Mouse (Mus musculus) kidney, postnatal 14 days (tissue): Measurements from ENCODE around the gene Spdl1.
A peak's percentile ranks its signal among the peaks of the same experiment; 100 is the strongest.
"Not testable (repeated sequence)": the region's sequence is repeated elsewhere in the genome, so short reads cannot be mapped to it uniquely, and the experiment has no call there.

Source experiments
- DNase-seq: peaks from one replicate; pipeline ENCODE4 v3.0.0; 2022; ENCODE audit warnings: mixed read lengths

Spdl1 gene

DNA sequence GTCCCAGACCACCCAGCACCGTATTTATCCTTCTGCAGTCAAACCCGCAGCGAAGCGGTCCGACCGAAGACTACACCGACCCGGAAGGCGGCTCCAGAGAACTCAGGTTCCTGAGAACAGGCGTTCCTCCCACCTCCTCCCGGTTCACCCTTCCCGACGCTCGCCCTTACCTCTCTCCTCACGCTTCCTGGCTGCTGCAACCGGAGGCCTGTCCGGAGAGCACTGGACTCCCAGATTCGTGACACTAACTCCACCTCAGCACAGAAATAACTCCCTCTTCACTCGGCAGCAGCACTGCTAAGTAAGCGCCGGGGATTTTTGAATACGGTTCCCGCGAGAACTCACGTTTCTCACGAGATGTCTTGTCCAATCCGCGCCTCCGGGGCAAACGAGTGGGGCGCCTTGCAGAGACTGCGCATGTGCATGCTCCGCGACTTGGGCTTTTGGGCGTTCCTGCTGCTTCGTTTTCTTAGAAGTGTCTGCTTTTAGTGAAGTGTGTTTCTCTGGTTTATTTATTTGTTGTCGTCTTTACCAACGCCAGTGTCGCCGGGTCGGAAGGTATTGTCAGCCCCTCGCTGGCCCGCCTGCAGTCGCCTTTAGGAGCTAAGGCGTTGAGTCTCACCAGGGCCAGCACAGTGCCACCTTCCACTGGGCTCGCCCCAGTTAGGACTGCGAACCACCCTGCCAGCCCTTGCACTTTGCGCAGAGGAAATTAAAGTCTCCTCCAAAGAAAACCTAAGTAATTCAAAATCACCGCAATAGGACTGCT, at the start of gene Spdl1:
TSS of gene Spdl1 (minus strand) at position 324 of the 769 bp plus-strand sequence.
- peak; percentile 97 for DNase-seq

- DNase-seq: peak; percentile 37
These were observed 48.1 kb upstream of the Spdl1 start for GRCm38 (mm10) chr11:34881528-34881927.

GRCm38 (mm10) chr11:34879678-34880077, 46.2 kb upstream of the Spdl1 start:
- DNase-seq: no peak

DNA sequence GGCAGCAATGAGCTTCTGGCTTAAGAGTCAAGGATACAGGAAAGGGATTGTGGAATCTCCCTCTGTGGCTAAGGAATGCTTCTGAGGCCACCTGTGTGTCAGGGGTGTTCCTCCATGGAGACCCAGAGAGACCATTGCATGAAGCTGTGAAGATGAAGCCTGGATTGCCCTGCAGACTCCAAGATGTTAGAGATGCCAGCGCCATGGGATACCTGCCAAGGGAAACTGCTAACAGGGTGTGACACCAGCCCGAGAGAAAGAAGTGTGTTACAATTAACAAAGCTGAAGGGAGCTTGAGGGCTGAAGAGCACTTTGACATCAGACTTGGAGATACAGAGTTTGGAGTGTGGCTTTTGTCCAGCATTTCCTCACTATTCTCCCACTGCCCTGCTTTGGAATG, 40.4 kb upstream of the Spdl1 start:
- DNase-seq: no peak

- DNase-seq: no peak
These were observed 39.0 kb upstream of the Spdl1 start for GRCm38 (mm10) chr11:34872432-34872831.

GRCm38 (mm10) chr11:34871991-34872390, 38.5 kb upstream of the Spdl1 start:
- DNase-seq: no peak

DNA sequence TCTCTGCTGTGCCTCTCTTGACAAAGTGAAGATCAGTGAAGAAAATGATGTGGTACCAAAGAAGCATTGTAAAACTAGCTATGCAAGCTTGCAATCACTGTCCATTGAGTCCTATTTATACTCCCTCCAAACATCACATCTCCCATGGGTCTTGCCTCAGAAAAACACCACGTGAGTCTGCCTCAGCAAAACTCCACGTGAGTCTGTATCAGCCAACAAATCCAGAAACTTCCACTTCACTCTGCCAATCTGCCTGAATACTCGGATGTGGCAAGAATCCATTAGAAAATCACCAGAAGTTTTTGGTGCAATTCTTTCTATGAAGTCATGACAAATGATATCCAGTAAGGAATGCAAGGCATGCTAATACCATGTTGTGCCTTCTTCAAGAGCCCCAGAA, 38.0 kb upstream of the Spdl1 start:
- DNase-seq: no peak

- DNase-seq: no peak
These were observed 35.2 kb upstream of the Spdl1 start for GRCm38 (mm10) chr11:34868626-34869025.

DNA sequence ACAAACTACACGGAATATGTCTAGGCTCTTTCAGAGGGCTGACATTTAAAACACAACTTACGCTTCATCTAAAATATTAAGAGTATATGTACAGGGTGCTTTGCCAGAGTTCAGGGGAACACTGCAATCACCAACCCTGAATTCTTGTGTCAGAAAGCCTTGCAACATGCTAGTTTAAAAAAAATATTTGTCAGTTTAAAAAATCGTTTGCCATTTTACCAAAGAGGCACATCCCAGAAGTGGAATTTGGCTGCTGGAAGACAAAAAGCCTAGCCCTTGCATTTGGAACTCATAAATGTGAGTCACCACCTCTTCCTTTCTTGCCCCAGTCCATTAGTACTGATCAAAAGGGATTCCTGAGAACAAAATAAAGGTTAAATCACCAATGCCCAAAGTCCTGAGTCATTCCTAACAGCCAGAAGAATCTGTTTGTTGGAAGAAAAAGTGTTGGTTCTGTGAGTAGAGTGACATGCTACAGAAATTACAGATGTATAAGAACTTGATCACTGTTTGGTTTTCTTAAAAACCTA, 32.4 kb upstream of the Spdl1 start:
- no peak for DNase-seq

- no peak for DNase-seq
These were observed 31.7 kb upstream of the Spdl1 start for GRCm38 (mm10) chr11:34865181-34865580.

DNA sequence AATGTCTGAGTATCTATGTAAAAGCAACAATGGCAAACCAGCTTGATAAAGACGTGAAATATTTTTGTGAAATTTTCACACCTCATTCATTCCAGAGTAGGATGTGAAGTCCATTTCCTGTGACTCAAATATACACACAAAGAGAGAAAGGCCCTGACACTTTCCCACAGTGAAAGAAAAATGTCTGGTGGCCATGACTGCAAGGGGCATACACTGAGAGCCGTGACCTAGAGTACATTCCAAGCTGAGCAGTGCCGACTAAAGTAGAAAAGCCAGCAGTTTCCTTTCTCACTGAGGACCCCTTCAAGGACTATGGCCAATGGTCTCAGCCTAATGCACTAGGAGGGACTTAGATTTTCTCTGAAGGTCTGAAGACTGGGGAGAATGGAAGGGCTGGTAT, 23.2 kb upstream of the Spdl1 start:
- DNase-seq: no peak

DNA sequence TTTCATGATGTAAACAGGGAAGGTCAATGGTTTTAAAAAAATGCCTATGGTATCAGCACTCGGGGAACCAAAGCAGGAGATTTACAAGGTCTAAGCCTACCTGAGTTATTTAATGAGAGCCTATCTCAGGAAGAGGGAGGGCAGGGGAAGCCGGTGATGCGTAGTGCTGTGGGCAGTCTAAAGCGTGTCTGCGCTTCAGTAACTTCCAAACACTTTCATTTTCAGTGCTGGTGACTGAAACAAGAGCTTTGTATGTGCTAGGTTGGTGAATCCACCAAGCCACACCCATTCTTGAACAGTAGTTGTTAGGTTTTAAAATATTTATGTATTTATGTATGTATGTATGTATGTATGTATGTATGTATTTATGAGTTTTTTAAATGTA, 12.8 kb upstream of the Spdl1 start:
- DNase-seq: no peak

DNA sequence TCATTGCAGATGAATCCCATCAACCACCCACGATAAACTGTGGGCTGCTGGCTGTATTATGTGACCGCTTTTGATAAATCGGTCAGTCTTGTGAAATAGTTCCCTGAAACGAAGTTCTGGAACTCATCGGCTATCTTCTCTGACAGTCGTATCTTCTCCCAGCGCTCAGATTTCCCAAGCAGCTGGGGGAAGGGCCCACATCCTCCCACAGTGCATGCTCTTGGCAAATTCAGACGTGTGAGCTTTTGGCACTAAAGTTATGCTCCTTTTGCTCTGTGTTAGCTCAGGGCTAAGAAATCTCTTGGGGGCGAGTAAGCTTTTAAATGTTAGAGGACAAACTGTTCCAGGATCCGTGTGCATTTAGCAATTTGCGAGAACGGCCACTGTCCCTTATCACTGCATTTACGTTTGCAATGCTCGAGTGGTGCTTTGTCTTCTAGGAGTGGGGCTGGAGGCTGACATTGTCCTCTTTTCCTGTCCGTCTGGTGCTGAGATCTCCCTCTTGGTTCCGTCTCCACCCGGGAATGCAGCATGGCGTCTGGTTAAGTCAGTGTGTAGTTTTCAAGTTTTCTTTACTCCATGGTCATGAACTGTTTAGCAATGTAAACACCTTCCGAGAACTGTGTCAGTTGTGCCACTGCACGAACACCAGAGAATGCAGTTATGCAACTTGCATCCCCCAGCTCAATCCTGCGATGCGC, 12.3 kb upstream of the Spdl1 start:
- DNase-seq: peak; percentile 60

DNA sequence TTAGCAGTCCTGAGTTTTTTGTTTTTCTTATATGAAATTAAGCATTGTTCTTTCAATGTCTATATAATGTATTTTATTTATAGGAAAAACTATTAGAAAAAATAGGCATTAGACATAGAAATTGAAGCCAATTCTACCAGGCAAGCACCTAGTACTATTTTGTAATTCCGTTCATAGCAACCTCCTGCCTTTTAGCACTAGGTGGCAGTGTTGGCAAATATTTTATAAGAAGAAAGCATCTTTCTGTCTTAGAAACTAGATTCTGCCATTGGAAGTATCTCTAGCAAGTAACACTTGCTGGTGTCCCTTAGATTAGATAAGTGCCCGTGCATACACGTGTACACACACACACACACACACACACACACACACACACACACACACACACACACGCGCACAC, 10.1 kb upstream of the Spdl1 start:
- DNase-seq: peak; percentile 14

DNA sequence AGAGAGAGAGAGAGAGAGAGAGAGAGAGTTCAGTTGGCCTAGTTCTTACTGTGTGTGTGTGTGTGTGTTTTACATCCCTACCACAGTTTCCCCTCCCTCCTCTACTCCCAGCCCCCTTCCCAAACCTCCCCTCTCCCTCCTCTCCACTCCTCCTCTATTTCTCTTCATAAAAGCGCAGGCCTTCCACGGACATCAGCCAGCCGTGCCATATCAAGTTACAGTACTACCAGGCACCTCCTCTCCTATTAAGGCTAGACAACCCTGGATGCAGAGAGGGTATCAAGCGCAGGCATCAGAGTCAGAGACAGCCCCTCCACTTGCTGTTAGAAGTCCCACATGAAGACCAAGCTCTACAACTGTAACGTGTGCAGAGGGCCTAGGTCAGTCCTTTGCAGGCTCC, 6.8 kb upstream of the Spdl1 start:
- DNase-seq: no peak

GRCm38 (mm10) chr11:34839051-34839450, 5.6 kb upstream of the Spdl1 start:
- DNase-seq: no peak

GRCm38 (mm10) chr11:34836272-34836671, 2.8 kb upstream of the Spdl1 start:
- DNase-seq: no peak

GRCm38 (mm10) chr11:34832678-34833077, 763 bp downstream of the Spdl1 start:
- DNase-seq: no peak

DNA sequence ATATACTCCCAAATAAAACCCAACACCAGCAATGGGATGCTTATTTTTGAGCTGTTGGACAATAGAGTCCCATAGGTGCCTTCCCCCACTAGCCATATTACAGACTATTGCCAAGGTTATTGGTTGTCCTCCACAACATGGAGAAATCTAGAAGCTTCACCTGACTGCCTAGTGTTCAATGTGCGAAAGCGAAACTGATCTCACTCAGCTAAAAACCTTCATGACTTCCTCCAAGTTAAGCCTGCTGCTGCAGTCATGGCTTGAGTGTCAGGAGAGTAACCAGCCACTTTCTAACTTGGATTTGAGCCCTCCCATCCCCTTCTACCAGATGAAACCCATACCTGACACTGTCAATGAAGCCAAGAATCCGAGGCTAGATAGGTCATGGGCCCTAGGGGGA, 5.6 kb downstream of the Spdl1 start:
- no peak for DNase-seq

DNA sequence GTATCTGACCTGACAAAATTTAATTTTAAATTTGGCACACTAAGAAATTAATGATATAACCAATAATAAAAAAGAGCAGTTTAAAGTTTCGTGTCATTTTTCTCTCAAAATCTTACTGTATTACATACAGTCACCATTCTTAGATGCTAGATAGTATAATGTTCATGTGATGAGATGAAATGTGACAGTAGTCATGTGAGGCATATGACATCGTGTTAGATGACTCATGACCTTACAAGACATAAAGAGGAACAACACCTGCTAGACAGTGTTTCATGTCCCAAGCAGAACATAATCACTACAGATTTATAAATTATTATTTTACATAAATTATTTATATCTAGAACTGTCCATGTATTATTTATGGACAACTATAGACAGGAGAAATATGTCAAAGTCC, 6.5 kb downstream of the Spdl1 start:
- no peak for DNase-seq

DNA sequence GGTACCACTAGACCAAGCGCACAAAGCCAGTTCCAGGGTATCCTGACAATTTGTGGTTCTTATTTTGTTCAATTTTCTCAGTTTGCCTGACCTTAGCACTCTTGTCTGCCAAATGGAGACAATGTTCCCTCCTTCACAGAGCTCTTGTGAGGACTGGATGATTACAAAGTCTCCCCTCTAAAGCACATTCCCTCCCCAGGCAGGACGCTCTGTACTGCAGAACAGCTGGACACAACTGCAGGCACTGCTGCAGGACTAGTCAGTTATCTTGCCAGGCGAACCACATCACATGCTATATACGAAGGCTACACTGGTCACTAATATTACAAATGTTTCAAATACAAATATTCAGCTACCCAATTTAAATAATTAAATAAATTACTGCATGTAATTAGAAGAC, 8.7 kb downstream of the Spdl1 start:
- DNase-seq: no peak

DNA sequence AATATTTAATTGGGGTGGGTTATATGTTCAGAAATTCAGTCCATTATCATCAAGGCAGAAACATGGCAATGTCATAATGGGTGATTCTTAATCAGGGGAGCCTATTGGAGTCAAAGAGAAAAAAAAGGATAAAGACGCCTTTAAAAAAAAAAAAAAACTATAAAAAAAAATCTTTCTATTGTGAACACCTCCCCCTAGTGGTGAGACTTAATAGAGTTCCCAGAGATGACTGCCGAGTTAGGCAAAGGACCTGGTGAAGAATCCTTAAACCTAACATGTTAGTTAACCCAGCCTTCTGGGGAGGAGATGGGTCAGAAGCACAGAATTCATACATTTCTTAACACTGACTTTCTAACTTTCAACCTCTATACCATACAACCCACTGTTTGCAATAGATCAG, 18.7 kb downstream of the Spdl1 start:
- peak; percentile 6 for DNase-seq

GRCm38 (mm10) chr11:34814319-34814718, 19.1 kb downstream of the Spdl1 start:
- DNase-seq: no peak

DNA sequence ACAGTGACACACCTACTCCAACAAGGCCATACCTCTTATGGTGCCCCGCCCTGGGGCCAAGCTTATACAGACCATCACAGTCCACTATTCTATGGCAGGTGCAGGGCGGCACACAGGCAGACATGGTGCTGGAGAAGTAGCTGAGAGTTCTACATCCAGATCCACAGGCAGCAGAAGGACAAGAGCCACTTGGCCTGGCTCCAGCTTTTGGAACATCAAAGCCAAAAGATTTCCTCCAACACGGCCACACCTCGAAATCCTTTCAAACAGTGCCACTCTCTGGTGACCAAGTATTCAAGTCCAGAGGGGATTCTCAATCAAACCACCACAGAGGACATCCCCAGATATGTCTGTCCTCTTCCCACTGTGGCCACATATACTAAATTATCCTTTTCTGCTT, 28.4 kb downstream of the Spdl1 start:
- not testable (repeated sequence) for DNase-seq
